Comparison of ENCODE assay signal across 8 mouse cellular contexts in genomic region chr7:130129359-130129960, GRCm38 (mm10).
A peak's percentile ranks its signal among the peaks of the same experiment; 100 is the strongest.
DNase-seq lines count a peak whose midpoint lies in the region; ATAC-seq and TF ChIP-seq lines count a peak whose summit lies in the region.

No protein-coding gene starts in this region.

- H3K27ac ChIP-seq in heart, embryonic 13.5 days (replicated peaks): no peak overlapping the region
- H3K27ac ChIP-seq in hindbrain, embryonic 14.5 days: 0 out of 2 replicates have a peak overlapping the region, but pooled peaks have one; percentile 36
- no peak overlapping the region for H3K27ac ChIP-seq in midbrain, postnatal 0 days (ENCODE audit: low read depth, low read length)

- H3K9ac ChIP-seq in heart, embryonic 13.5 days: peak overlapping the region; percentile 37; the same call in 1 of the 2 replicates
- peak overlapping the region; percentile 20; the same call in 1 of the 2 replicates for H3K9ac ChIP-seq in hindbrain, embryonic 14.5 days
- H3K9ac ChIP-seq in midbrain, postnatal 0 days (replicated peaks; ENCODE audit: low read length, poor library complexity, severe bottlenecking): no peak overlapping the region

- ATAC-seq in heart, embryonic 13.5 days (ENCODE audit: extremely low read depth, insufficient number of reproducible peaks, low FRiP score, low TSS enrichment): no peak
- ATAC-seq in hindbrain, embryonic 14.5 days (ENCODE audit: low FRiP score): no peak
- no peak for ATAC-seq in midbrain, postnatal 0 days (ENCODE audit: low FRiP score)

- no peak overlapping the region for H3K4me3 ChIP-seq in heart, embryonic 13.5 days
- no peak overlapping the region for H3K4me3 ChIP-seq in hindbrain, embryonic 14.5 days (replicated peaks; ENCODE audit: low read length)
- no peak overlapping the region for H3K4me3 ChIP-seq in midbrain, postnatal 0 days (ENCODE audit: low read depth, low read length)
- no peak overlapping the region for H3K4me3 ChIP-seq in lung, adult 2 months (replicated peaks; ENCODE audit: extremely low read depth, low read depth, low read length)

- TF ChIP-seq POLR2A in lung, adult 2 months (IDR thresholded peaks at IDR 0.05; ENCODE audit: borderline replicate concordance, extremely low read depth, low read depth, low read length): no peak

- H3K36me3 ChIP-seq in heart, embryonic 13.5 days: no peaks in the 10 kb centered on the region
- H3K36me3 ChIP-seq in hindbrain, embryonic 14.5 days (replicated peaks; ENCODE audit: control insufficient read depth, insufficient read depth): no peaks in the 10 kb centered on the region
- H3K36me3 ChIP-seq in midbrain, postnatal 0 days (ENCODE audit: insufficient read depth, low read length): no peaks in the 10 kb centered on the region

- peak overlapping the region; percentile 25 for H3K4me2 ChIP-seq in heart, embryonic 13.5 days
- H3K4me2 ChIP-seq in hindbrain, embryonic 14.5 days (replicated peaks): peak overlapping the region; percentile 40
- peak overlapping the region; percentile 18 for H3K4me2 ChIP-seq in midbrain, postnatal 0 days (ENCODE audit: low read depth, low read length, poor library complexity, severe bottlenecking)

- no peaks in the 10 kb centered on the region for H3K9me3 ChIP-seq in heart, embryonic 13.5 days
- H3K9me3 ChIP-seq in hindbrain, embryonic 14.5 days (ENCODE audit: control insufficient read depth, low read length): no peaks in the 10 kb centered on the region
- H3K9me3 ChIP-seq in midbrain, postnatal 0 days (ENCODE audit: low read length): no peaks in the 10 kb centered on the region

- DNase-seq in heart, adult 8-10 months (ENCODE audit: low spot score): no peak
- peak; percentile 79 to 81 for DNase-seq in cerebellum, postnatal 14 days
- peak; percentile 64 for DNase-seq in hindbrain, embryonic 14.5 days (ENCODE audit: low spot score)
- peak; percentile 77 for DNase-seq in midbrain, postnatal 0 days (ENCODE audit: low spot score)
- no peak for DNase-seq in thymus, postnatal 25 days
- DNase-seq in liver: no peak
- no peak for DNase-seq in lung, adult 2 months

- H3K27me3 ChIP-seq in heart, embryonic 13.5 days (replicated peaks): no peaks in the 10 kb centered on the region
- no peaks in the 10 kb centered on the region for H3K27me3 ChIP-seq in hindbrain, embryonic 14.5 days (ENCODE audit: control insufficient read depth, insufficient read depth, low read length)
- H3K27me3 ChIP-seq in midbrain, postnatal 0 days (ENCODE audit: insufficient read depth, low read length): no peaks in the 10 kb centered on the region

- whole genome bisulfite sequencing in heart, embryonic 13.5 days: 35% methylated on average over 16 of the region's 16 CpGs
- 15% methylated on average over 16 of the region's 16 CpGs for WGBS in hindbrain, embryonic 14.5 days
- 19% methylated on average over 16 of the region's 16 CpGs for whole genome bisulfite sequencing in midbrain, postnatal 0 days
- 50% methylated on average over 16 of the region's 16 CpGs for WGBS in lung, adult 2 months

- TF ChIP-seq CTCF in midbrain, postnatal 0 days (IDR thresholded peaks at IDR 0.05): no peak
- no peak for TF ChIP-seq CTCF in lung, adult 2 months (IDR thresholded peaks at IDR 0.05; ENCODE audit: insufficient read depth, low read length)

- peaks cover 6% of the 10 kb centered on the region for H3K4me1 ChIP-seq in heart, embryonic 13.5 days
- peaks cover 19% of the 10 kb centered on the region; the same call in 1 of the 2 replicates for H3K4me1 ChIP-seq in hindbrain, embryonic 14.5 days (replicated peaks; ENCODE audit: control insufficient read depth, insufficient read depth, low read length)
- H3K4me1 ChIP-seq in midbrain, postnatal 0 days (ENCODE audit: insufficient read depth, low read length): no peaks in the 10 kb centered on the region; the same call in 1 of the 2 replicates
- H3K4me1 ChIP-seq in lung, adult 2 months (ENCODE audit: control insufficient read depth, insufficient read depth, low read length): no peaks in the 10 kb centered on the region

Comparison
In these comparisons a context has a peak if more than half of its experiments do, and no peak if none do; other contexts are left out.
1. DNase-seq: peak in cerebellum, postnatal 14 days (2 of 2), hindbrain, embryonic 14.5 days (single experiment) and midbrain, postnatal 0 days (single experiment); none in heart, adult 8-10 months (single experiment), thymus, postnatal 25 days (single experiment), liver (single experiment) and lung, adult 2 months (single experiment).
2. Peak in every context shown above with its lines, with median percentiles within 50 percentile points of each other: H3K4me2 ChIP-seq.